Mouse (Mus musculus) central nervous system, embryonic 18 days (tissue): ENCODE data around the gene Sike1. TPM values are rescaled to one million over a fixed set of nuclear protein-coding genes. Genes with fewer than 3 reads are reported as not detected.

Experiments
- polyA plus RNA-seq: library from polyadenylated mRNA; depleted of rRNA; stranded (reverse); fragments of >200 nt; gene quantifications from 2 replicates; pipeline ENCODE4 v1.2.3, GENCODE M21; 2012; rRNA removed

Gene Sike1
- 46.1 and 46.2 TPM in 2 replicates for polyA plus RNA-seq

GRCm38 (mm10) chr3:102995605-102996321 lies at the start of gene Sike1:
Sike1 (plus strand) TSS chr3:102995708.

GRCm38 (mm10) chr3:102964033-102964432 lies 31.5 kb upstream of the Sike1 start, which contains the start of gene Nr1h5:
Nr1h5 (minus strand) TSS chr3:102964133.

GRCm38 (mm10) chr3:103020249-103020942 lies 24.9 kb downstream of the Sike1 start, which contains the start of gene Csde1:
Csde1 (plus strand) TSS chr3:103020426.

Other genes starting within 250 kb of the Sike1 start
- gene Tshb, start 213.0 kb upstream of the Sike1 start, polyA plus RNA-seq, result 0.59 TPM in 1 of 2 replicates, not detected in the other
- gene Sycp1, start 59.6 kb upstream of the Sike1 start, polyA plus RNA-seq, result 0.04 TPM in 1 of 2 replicates, not detected in the other
- 0.12 and 0.17 TPM in 2 replicates for gene Nr1h5, start 31.6 kb upstream of the Sike1 start, polyA plus RNA-seq
- gene Csde1, start 24.7 kb downstream of the Sike1 start, polyA plus RNA-seq, result 73.5 and 81.3 TPM in 2 replicates
- gene Nras, start 62.6 kb downstream of the Sike1 start, polyA plus RNA-seq, result 71.1 and 72.1 TPM in 2 replicates
- gene Ampd1, start 78.3 kb downstream of the Sike1 start, polyA plus RNA-seq, result 0.04 and 5.2 TPM in 2 replicates
- 0.89 and 1.1 TPM in 2 replicates for gene Dennd2c, start 106.9 kb downstream of the Sike1 start, polyA plus RNA-seq
- gene Bcas2, start 175.9 kb downstream of the Sike1 start, polyA plus RNA-seq, result 183 and 188 TPM in 2 replicates